Mouse (Mus musculus): ENCODE results near the gene Pex6.

DNA sequence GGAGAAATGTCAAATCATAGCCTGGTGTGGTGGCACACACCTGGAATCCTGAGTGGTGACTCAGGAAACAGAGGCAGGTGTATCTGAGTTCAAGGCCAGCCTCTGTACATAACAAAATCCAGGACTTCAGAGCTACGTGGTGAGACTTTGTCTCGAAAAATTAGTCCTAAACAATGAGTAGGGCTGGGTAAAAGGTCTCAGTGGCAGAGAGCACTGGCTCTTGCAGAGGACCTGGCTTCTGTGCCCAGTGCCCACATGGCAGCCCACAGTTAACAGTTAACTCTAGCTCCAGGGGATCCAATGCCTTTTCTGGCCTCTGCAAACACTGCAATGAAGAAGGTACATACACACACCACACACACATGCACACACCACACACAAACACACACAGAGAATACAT is 36.5 kb downstream of the Pex6 start:
- no peak for TF ChIP-seq CTCF (IDR thresholded peaks at IDR 0.05; ENCODE audit: low read depth, low read length)
- no peak for TF ChIP-seq GATA1 (IDR thresholded peaks at IDR 0.05; ENCODE audit: borderline replicate concordance, low read length)
- TF ChIP-seq TAL1 (conservative IDR thresholded peaks at IDR 0.05; ENCODE audit: low read depth, low read length), result no peak

All from G1E (cell line).